Mouse (Mus musculus): ENCODE data around the gene Olfr743. TPM values are rescaled to one million over a fixed set of nuclear protein-coding genes. Genes with fewer than 3 reads are reported as not detected.
"Not testable (repeated sequence)": the region's sequence is repeated elsewhere in the genome, so short reads cannot be mapped to it uniquely, and the experiment has no call there.

Olfr743 gene
- polyA plus RNA-seq (2011; ENCODE audit: insufficient read depth, insufficient read length, low replicate concordance, missing spikeins), result not detected in 2 replicates

DNA sequence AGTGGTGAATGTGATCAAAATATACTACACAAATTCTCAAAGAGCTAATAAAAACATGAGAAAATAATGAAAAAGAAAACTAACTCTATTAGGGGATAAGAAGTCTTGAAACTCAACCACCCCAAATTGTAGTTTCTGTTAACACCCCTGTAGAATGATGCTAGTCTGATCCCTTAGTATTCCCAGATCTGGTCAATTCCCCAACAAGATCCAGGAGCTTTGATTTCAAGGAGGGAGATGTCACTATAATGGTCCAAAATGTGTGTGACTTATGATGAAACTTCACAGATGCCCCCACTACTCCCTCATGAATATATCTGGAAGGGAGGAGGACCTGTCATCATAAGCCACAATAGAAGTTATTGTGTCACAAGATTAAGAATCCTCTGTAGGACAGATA is at the start of gene Olfr743:
TSS of gene Olfr743 (plus strand) at position 301 of the 400 bp plus-strand sequence.
- H3K27ac ChIP-seq (ENCODE audit: control insufficient read depth, insufficient read depth, low read depth, low read length, poor library complexity), result no peak within 1 kb of the TSS
- TF ChIP-seq CTCF (IDR thresholded peaks at IDR 0.05; ENCODE audit: control insufficient read depth, insufficient read depth, low read length), result no peak
- no peak for TF ChIP-seq POLR2A (IDR thresholded peaks at IDR 0.05; ENCODE audit: borderline replicate concordance, control insufficient read depth, low read depth, low read length)
- H3K4me3 ChIP-seq (replicated peaks; ENCODE audit: control insufficient read depth, low read depth, low read length), result no peak within 1 kb of the TSS
- no peaks in the 10 kb centered on the region for H3K4me1 ChIP-seq (ENCODE audit: control insufficient read depth, insufficient read depth, low read length)

DNA sequence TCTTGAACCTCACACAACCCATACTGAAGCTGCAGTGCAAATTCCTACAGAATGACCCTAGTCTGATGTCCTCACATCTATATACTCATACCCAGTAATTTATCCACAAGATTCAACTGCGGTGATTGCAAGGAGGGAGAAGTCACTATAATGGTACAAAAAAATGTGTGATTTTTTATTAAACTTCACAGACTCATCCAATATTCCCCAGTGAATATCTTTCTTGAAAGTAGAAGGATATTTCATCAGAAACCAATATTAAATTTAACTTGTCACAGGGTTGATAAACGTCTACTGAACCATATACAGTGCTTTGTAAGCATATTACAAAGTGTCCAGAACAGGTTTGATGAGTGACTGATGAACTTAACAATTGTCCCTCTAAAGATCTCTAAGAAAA is 49.2 kb upstream of the Olfr743 start, which contains the start of gene Olfr741:
TSS of gene Olfr741 (plus strand) at position 301 of the 400 bp plus-strand sequence.
- TF ChIP-seq POLR2A (IDR thresholded peaks at IDR 0.05; ENCODE audit: borderline replicate concordance, control insufficient read depth, low read depth, low read length), result no peak
- TF ChIP-seq CTCF (IDR thresholded peaks at IDR 0.05; ENCODE audit: control insufficient read depth, insufficient read depth, low read length), result no peak
- H3K27ac ChIP-seq (ENCODE audit: control insufficient read depth, insufficient read depth, low read depth, low read length, poor library complexity), result no peak within 1 kb of the TSS
- H3K4me3 ChIP-seq (replicated peaks; ENCODE audit: control insufficient read depth, low read depth, low read length), result no peak within 1 kb of the TSS
- H3K4me1 ChIP-seq (ENCODE audit: control insufficient read depth, insufficient read depth, low read length), result no peaks in the 10 kb centered on the region
- whole genome bisulfite sequencing, result 60% methylated on average over 2 of the region's 2 CpGs

DNA sequence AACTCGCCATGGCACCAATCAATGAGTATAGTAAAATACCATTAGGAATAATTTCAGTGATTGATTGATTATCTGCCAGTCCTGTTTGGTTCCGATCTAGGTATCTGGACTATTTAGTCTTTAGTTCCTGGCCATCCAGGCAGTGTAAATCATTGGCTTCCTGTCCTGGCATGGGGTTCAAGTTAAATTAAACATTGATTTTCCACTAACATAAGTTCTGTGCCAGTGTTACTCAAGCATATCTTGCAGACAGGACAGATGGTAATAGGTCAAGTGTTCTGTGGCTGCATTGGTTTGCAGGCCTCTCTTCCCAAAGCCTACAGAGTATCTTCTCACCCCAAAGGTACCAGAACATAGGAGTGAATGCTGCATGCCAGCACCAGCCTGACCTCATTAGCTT is 43.2 kb upstream of the Olfr743 start:
- TF ChIP-seq CTCF (IDR thresholded peaks at IDR 0.05; ENCODE audit: control insufficient read depth, insufficient read depth, low read length) (no peak), POLR2A (IDR thresholded peaks at IDR 0.05; ENCODE audit: borderline replicate concordance, control insufficient read depth, low read depth, low read length) (no peak)
- H3K4me1 ChIP-seq (ENCODE audit: control insufficient read depth, insufficient read depth, low read length), result no peaks in the 10 kb centered on the region
- WGBS, result 56% methylated on average over 2 of the region's 2 CpGs
- no peak overlapping the region for H3K27ac ChIP-seq (ENCODE audit: control insufficient read depth, insufficient read depth, low read depth, low read length, poor library complexity)
- no peak overlapping the region for H3K4me3 ChIP-seq (replicated peaks; ENCODE audit: control insufficient read depth, low read depth, low read length)

DNA sequence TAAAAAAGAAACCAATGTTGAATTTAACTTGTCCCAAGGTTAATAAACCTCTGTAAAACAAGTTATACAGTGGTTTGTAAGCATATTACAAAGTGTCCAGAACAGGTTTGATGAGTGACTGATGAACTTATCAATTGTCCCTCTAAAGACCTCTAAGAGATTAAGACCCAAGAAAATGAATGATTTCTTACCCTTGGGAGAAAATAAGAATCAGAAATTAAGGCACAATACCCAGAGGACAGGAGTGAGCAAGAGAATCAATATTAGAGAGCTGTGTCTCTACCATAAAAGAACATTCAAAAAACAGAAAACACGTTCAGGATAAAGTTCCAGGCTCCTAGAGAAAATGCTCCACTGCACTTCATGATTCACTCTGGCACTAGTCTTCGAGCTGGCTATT is 18.3 kb upstream of the Olfr743 start, which contains the start of gene Olfr742:
TSS of gene Olfr742 (plus strand) at position 301 of the 400 bp plus-strand sequence.
- no peak within 1 kb of the TSS for H3K27ac ChIP-seq (ENCODE audit: control insufficient read depth, insufficient read depth, low read depth, low read length, poor library complexity)
- TF ChIP-seq POLR2A (IDR thresholded peaks at IDR 0.05; ENCODE audit: borderline replicate concordance, control insufficient read depth, low read depth, low read length) (no peak), CTCF (IDR thresholded peaks at IDR 0.05; ENCODE audit: control insufficient read depth, insufficient read depth, low read length) (no peak)
- H3K4me3 ChIP-seq (replicated peaks; ENCODE audit: control insufficient read depth, low read depth, low read length), result no peak within 1 kb of the TSS
- H3K4me1 ChIP-seq (ENCODE audit: control insufficient read depth, insufficient read depth, low read length), result no peaks in the 10 kb centered on the region
- WGBS, result 42% methylated on average over 2 of the region's 2 CpGs

DNA sequence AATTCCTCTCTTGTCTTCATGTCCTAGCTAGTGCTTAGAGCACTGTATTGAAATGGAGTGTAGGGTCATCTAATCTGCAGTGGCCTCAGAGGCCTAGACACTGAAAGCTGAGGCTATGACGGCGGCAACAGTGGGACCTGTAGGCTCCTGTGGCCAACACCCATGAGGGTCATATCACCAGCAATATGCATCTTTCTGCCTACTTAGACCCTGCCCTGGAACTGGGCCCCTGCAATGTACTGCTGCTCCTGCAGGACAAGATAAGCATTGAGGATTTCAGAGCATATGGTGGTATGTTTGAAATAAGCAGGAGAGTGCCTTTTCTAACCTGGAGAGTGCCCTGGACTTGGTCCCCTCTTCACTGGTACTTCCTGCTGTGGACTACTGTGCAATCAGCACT is 31.1 kb downstream of the Olfr743 start:
- WGBS, result 85% methylated on average over 2 of the region's 2 CpGs
- H3K27ac ChIP-seq (ENCODE audit: control insufficient read depth, insufficient read depth, low read depth, low read length, poor library complexity), result no peak overlapping the region
- no peak overlapping the region for H3K4me3 ChIP-seq (replicated peaks; ENCODE audit: control insufficient read depth, low read depth, low read length)
- no peaks in the 10 kb centered on the region for H3K4me1 ChIP-seq (ENCODE audit: control insufficient read depth, insufficient read depth, low read length)
- no peak for TF ChIP-seq POLR2A (IDR thresholded peaks at IDR 0.05; ENCODE audit: borderline replicate concordance, control insufficient read depth, low read depth, low read length)
- TF ChIP-seq CTCF (IDR thresholded peaks at IDR 0.05; ENCODE audit: control insufficient read depth, insufficient read depth, low read length), result no peak

DNA sequence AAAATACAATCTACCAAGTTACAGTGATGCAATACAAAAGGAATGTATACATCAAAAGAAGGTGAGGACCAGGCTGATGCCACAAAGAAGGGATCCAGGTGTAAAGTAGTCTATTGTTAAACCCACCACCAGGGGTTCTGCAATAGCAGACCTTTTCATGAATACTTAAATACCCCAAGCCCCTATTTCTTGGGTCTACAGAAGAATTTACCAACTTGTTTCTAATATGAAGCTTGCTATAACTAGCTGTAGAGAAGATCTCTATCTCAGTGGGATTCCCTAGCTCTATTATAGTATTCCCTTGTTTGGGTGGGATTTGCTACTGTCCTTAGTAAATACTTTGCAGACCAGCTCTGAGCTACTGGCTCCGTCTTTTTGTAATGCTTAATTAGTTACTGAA is 51.4 kb downstream of the Olfr743 start:
- WGBS, result 78% methylated on average over 1 of the region's 1 CpGs
- H3K4me1 ChIP-seq (ENCODE audit: control insufficient read depth, insufficient read depth, low read length); H3K27ac ChIP-seq (ENCODE audit: control insufficient read depth, insufficient read depth, low read depth, low read length, poor library complexity); H3K4me3 ChIP-seq (replicated peaks; ENCODE audit: control insufficient read depth, low read depth, low read length): not testable (repeated sequence)

Other genes starting within 250 kb of the Olfr743 start
- not detected in 2 replicates for gene Olfr732, start 237.6 kb upstream of the Olfr743 start, polyA plus RNA-seq (2011; ENCODE audit: insufficient read depth, insufficient read length, low replicate concordance, missing spikeins)
- not detected in 2 replicates for gene Olfr733, start 220.3 kb upstream of the Olfr743 start, polyA plus RNA-seq (2011; ENCODE audit: insufficient read depth, insufficient read length, low replicate concordance, missing spikeins)
- not detected in 2 replicates for gene Olfr734, start 195.1 kb upstream of the Olfr743 start, polyA plus RNA-seq (2011; ENCODE audit: insufficient read depth, insufficient read length, low replicate concordance, missing spikeins)
- gene Olfr735, start 173.0 kb upstream of the Olfr743 start, polyA plus RNA-seq (2011; ENCODE audit: insufficient read depth, insufficient read length, low replicate concordance, missing spikeins), result not detected in 2 replicates
- gene Tlr11, start 163.9 kb upstream of the Olfr743 start, polyA plus RNA-seq (2011; ENCODE audit: insufficient read depth, insufficient read length, low replicate concordance, missing spikeins), result not detected in 2 replicates
- gene Olfr736, start 140.7 kb upstream of the Olfr743 start, polyA plus RNA-seq (2011; ENCODE audit: insufficient read depth, insufficient read length, low replicate concordance, missing spikeins), result not detected in 2 replicates
- gene Olfr738, start 114.3 kb upstream of the Olfr743 start, polyA plus RNA-seq (2011; ENCODE audit: insufficient read depth, insufficient read length, low replicate concordance, missing spikeins), result not detected in 2 replicates
- gene Olfr739, start 103.2 kb upstream of the Olfr743 start, polyA plus RNA-seq (2011; ENCODE audit: insufficient read depth, insufficient read length, low replicate concordance, missing spikeins), result not detected in 2 replicates
- not detected in 2 replicates for gene Olfr740, start 76.3 kb upstream of the Olfr743 start, polyA plus RNA-seq (2011; ENCODE audit: insufficient read depth, insufficient read length, low replicate concordance, missing spikeins)
- gene Olfr741, start 49.1 kb upstream of the Olfr743 start, polyA plus RNA-seq (2011; ENCODE audit: insufficient read depth, insufficient read length, low replicate concordance, missing spikeins), result not detected in 2 replicates
- not detected in 2 replicates for gene Olfr742, start 18.2 kb upstream of the Olfr743 start, polyA plus RNA-seq (2011; ENCODE audit: insufficient read depth, insufficient read length, low replicate concordance, missing spikeins)
- not detected in 2 replicates for gene Olfr744, start 93.0 kb downstream of the Olfr743 start, polyA plus RNA-seq (2011; ENCODE audit: insufficient read depth, insufficient read length, low replicate concordance, missing spikeins)
- gene Olfr745, start 117.5 kb downstream of the Olfr743 start, polyA plus RNA-seq (2011; ENCODE audit: insufficient read depth, insufficient read length, low replicate concordance, missing spikeins), result not detected in 2 replicates
- gene Olfr746, start 125.2 kb downstream of the Olfr743 start, polyA plus RNA-seq (2011; ENCODE audit: insufficient read depth, insufficient read length, low replicate concordance, missing spikeins), result not detected in 2 replicates
- not detected in 2 replicates for gene Olfr747, start 171.4 kb downstream of the Olfr743 start, polyA plus RNA-seq (2011; ENCODE audit: insufficient read depth, insufficient read length, low replicate concordance, missing spikeins)
- not detected in 2 replicates for gene Olfr748, start 185.5 kb downstream of the Olfr743 start, polyA plus RNA-seq (2011; ENCODE audit: insufficient read depth, insufficient read length, low replicate concordance, missing spikeins)
- gene Olfr749, start 223.3 kb downstream of the Olfr743 start, polyA plus RNA-seq (2011; ENCODE audit: insufficient read depth, insufficient read length, low replicate concordance, missing spikeins), result not detected in 2 replicates